Mouse (Mus musculus): ENCODE results near the gene Serpinf1. TPM values are rescaled to one million over a fixed set of nuclear protein-coding genes. Genes with fewer than 3 reads are reported as not detected.
"Not testable (repeated sequence)": the region's sequence is repeated elsewhere in the genome, so short reads cannot be mapped to it uniquely, and the experiment has no call there.

Gene Serpinf1
- polyA plus RNA-seq, 1 experiment from 2014 or later: 111 TPM

- not testable (repeated sequence) for H3K27ac ChIP-seq; H3K36me3 ChIP-seq; H3K27me3 ChIP-seq; H3K9ac ChIP-seq; H3K4me1 ChIP-seq; H3K4me3 ChIP-seq; ATAC-seq (ENCODE audit: low FRiP score); H3K9me3 ChIP-seq (replicated peaks); H3K4me2 ChIP-seq (replicated peaks)
- WGBS: 57% methylated on average over 3 of the region's 3 CpGs
Observed at GRCm38 (mm10) chr11:75383529-75383928, 39.0 kb downstream of the Serpinf1 start.

GRCm38 (mm10) chr11:75378786-75379185, 43.7 kb downstream of the Serpinf1 start:
- ATAC-seq (ENCODE audit: low FRiP score): not testable (repeated sequence)
- 96% methylated on average over 2 of the region's 2 CpGs for WGBS

GRCm38 (mm10) chr11:75377125-75377524, 45.4 kb downstream of the Serpinf1 start:
- no peaks in the 10 kb centered on the region for H3K4me1 ChIP-seq
- H3K27me3 ChIP-seq: no peaks in the 10 kb centered on the region
- H3K4me2 ChIP-seq (replicated peaks): no peak overlapping the region
- H3K27ac ChIP-seq: no peak overlapping the region
- 81% methylated on average over 1 of the region's 1 CpGs for WGBS
- ATAC-seq (ENCODE audit: low FRiP score): no peak
- no peaks in the 10 kb centered on the region for H3K9me3 ChIP-seq (replicated peaks)
- H3K36me3 ChIP-seq: no peaks in the 10 kb centered on the region
- no peak overlapping the region for H3K4me3 ChIP-seq
- no peak overlapping the region for H3K9ac ChIP-seq

More at GRCm38 (mm10) chr11:75378786-75379185, 43.7 kb downstream of the Serpinf1 start:
- H3K9me3 ChIP-seq (replicated peaks); H3K36me3 ChIP-seq; H3K27ac ChIP-seq; H3K9ac ChIP-seq; H3K4me2 ChIP-seq (replicated peaks); H3K4me1 ChIP-seq; H3K4me3 ChIP-seq; H3K27me3 ChIP-seq: not testable (repeated sequence)

MicroRNAs within 50 kb of the gene (microRNA counts, 519-probe panel; counts per million panel counts)
- 5,150 counts per million, percentile 93 among the panel's probes with 10 or more counts for microRNA mmu-miR-22

Small RNA genes within 50 kb of the gene (microRNA-seq; reads per million reads assigned to microRNA genes)
- 3,752 reads per million, percentile 86 among the genes with 10 or more reads in this experiment for gene Mir22

Other genes with a start within 250 kb of the Serpinf1 start
- 23.8 and 24.5 TPM in 2 replicates for gene Ovca2, start 243.9 kb downstream of the Serpinf1 start, polyA plus RNA-seq (2016; fragmentation: Nextera tagmentation; extraction: Ambion mirVana)
- gene Dph1, start 231.5 kb downstream of the Serpinf1 start, polyA plus RNA-seq (2016; fragmentation: Nextera tagmentation; extraction: Ambion mirVana): 14.8 and 18.6 TPM in 2 replicates
- 5.1 and 5.8 TPM in 2 replicates for gene Rtn4rl1, start 228.9 kb downstream of the Serpinf1 start, polyA plus RNA-seq (2016; fragmentation: Nextera tagmentation; extraction: Ambion mirVana)
- gene Rpa1, start 74.4 kb downstream of the Serpinf1 start, polyA plus RNA-seq (2016; fragmentation: Nextera tagmentation; extraction: Ambion mirVana): 96.9 and 99.5 TPM in 2 replicates
- gene Smyd4, start 74.3 kb downstream of the Serpinf1 start, polyA plus RNA-seq (2016; fragmentation: Nextera tagmentation; extraction: Ambion mirVana): 13.4 and 17.3 TPM in 2 replicates
- gene Serpinf2, start 16.9 kb upstream of the Serpinf1 start, polyA plus RNA-seq (2016; fragmentation: Nextera tagmentation; extraction: Ambion mirVana): not detected in 2 replicates
- gene Wdr81, start 32.0 kb upstream of the Serpinf1 start, polyA plus RNA-seq (2016; fragmentation: Nextera tagmentation; extraction: Ambion mirVana): 9.3 and 9.6 TPM in 2 replicates
- 11.6 and 13.0 TPM in 2 replicates for gene Tlcd2, start 39.0 kb upstream of the Serpinf1 start, polyA plus RNA-seq (2016; fragmentation: Nextera tagmentation; extraction: Ambion mirVana)
- gene Prpf8, start 64.1 kb upstream of the Serpinf1 start, polyA plus RNA-seq (2016; fragmentation: Nextera tagmentation; extraction: Ambion mirVana): 68.9 and 74.2 TPM in 2 replicates
- 0.68 and 0.75 TPM in 2 replicates for gene Rilp, start 87.4 kb upstream of the Serpinf1 start, polyA plus RNA-seq (2016; fragmentation: Nextera tagmentation; extraction: Ambion mirVana)
- 5.7 and 5.8 TPM in 2 replicates for gene Scarf1, start 90.8 kb upstream of the Serpinf1 start, polyA plus RNA-seq (2016; fragmentation: Nextera tagmentation; extraction: Ambion mirVana)
- 15.9 and 16.5 TPM in 2 replicates for gene Slc43a2, start 109.0 kb upstream of the Serpinf1 start, polyA plus RNA-seq (2016; fragmentation: Nextera tagmentation; extraction: Ambion mirVana)
- 116 and 125 TPM in 2 replicates for gene Pitpna, start 165.4 kb upstream of the Serpinf1 start, polyA plus RNA-seq (2016; fragmentation: Nextera tagmentation; extraction: Ambion mirVana)
- 28.7 and 30.3 TPM in 2 replicates for gene Inpp5k, start 208.3 kb upstream of the Serpinf1 start, polyA plus RNA-seq (2016; fragmentation: Nextera tagmentation; extraction: Ambion mirVana)
- gene Myo1c, start 227.8 kb upstream of the Serpinf1 start, polyA plus RNA-seq (2016; fragmentation: Nextera tagmentation; extraction: Ambion mirVana): 18.7 and 19.3 TPM in 2 replicates

Measured in hindbrain, embryonic 12.5 days (tissue).